Mouse (Mus musculus): ENCODE results near the gene 4930451I11Rik.

Gene 4930451I11Rik

DNA sequence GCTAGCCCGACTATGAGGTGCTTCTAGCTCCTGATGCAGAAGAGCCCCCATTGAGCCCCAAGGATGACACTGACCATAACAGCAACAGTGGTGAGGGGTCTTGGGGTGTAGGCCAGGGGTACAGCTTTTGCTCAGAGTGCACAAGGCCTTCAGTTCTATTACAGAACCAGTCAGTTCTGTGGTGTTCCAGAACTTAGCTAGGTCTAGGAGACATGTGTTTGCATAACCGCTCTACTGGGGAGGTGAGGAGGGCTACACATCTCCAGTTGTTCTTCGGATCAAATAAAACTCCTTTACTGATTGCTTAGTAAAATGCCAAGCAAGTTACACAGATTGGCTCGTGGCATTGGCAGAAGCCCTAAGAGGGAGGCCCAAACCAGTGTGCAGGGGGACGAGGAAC, at the start of gene 4930451I11Rik:
4930451I11Rik (minus strand) TSS at position 101 of the 400 bp plus-strand sequence.
- DNase-seq (ENCODE audit: low spot score), result no peak

DNA sequence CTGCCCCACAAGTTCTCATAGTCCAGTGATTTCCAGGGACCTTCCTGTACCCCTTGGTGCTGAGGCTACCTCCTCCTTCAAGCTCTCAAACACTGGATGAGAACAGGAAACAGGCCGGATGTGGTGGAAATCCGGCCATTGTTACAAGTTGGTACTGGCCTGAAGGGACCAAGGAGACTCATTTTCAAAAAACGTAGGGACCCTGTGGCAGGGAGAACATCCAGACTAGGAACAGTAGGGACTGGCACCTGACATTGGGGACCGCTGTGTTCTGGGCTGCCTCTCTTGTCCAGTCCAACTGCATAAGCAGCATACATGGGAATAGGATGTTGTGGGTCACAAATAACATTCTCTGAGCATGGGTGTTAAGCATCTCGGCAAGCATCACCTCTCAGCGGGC, 49.6 kb upstream of the 4930451I11Rik start:
- no peak for DNase-seq (ENCODE audit: low spot score)

DNA sequence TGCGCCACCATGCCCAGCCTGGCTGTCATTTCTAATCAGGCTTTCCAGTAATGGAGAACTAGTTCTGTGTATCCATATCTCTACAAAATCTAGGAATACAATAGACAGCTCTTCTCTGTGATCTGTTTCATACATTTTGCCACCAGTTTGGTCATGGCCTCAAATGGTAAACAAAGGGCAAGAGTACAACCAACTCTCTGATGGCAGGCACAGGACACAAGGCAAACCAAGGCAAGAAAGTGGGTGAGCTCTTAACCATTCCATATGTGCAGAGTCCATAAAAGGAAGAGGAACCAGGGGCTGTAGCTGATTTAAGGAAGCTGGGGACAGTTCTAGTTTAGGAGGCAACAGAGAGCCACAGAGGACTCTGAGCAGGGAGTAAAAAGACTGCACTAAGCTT, 45.8 kb upstream of the 4930451I11Rik start:
- DNase-seq (ENCODE audit: low spot score), result no peak

DNA sequence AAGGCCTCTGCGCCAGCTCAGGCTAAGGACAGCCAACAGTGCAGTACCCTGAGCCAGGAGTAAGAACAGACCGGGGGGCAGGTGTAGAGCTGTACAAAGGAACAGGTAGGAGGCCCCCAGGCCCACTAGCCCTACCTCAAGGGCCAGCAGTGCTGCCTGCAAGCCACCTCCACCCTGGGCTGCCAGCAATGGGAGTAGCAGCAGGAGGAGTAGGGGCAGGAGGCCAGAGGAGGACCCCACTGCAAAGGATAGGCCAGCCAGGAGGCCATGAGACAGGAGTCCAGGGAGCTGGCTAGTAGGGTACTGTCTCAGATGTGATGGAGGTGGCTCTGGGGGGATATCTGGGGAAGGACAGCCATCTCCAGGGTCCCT, 39.1 kb upstream of the 4930451I11Rik start:
- DNase-seq (ENCODE audit: low spot score), result no peak

DNA sequence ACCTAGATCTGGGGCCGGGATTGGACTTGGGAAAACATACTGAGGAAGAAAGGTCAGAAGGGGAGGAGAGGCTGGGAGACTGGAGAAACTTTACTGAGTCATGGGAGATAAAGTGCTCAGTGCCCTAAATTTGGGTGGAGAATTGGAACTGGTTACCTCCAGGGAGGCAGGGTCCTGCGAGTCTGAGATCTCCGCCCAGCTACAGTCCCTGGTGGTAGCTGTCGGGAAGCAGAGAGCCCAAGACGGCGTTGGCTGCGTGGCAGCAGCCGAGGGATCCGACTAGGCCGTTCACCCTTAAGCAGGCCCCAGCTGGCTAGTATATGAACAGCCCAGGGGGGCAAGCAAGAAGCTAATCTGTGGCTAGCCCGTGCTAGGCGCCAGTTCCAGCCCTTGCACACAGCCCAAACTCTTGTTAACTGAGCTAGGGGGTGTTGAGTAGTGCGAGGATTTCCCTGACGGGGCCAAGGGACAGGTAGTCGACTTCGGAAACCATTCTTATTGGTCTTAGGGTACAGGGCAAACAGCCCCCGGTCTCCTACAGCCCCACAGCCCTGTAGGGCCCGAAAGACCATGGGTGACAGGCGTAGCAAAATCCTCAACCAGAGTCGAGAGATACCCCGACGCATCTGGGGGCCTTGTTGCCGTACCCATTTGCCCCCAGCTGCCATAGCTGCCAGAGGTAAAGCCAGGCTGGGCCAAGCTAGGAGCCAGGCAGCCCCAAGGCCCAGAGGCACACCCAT, 38.5 kb upstream of the 4930451I11Rik start:
- DNase-seq (ENCODE audit: low spot score), result no peak

DNA sequence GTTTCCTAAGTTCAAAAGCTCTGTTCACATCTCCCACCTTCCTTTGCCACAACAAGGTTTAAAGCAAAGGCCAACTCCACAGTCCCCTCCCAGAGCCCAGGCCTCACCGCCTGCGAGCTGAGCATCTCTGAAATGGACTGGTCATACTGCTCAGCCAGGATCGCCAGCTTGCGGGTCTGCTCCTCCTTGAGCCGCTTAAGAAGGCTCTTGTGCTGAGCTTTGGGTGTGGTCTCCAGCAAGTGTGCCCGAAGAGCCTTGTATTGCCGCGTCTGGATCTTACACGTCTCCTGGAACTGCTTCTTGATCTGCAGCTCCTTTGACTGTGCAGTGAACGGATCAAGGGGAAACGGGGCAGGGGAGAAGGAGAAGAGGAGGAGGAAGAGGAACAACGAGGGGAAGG, 36.6 kb upstream of the 4930451I11Rik start:
- no peak for DNase-seq (ENCODE audit: low spot score)

DNA sequence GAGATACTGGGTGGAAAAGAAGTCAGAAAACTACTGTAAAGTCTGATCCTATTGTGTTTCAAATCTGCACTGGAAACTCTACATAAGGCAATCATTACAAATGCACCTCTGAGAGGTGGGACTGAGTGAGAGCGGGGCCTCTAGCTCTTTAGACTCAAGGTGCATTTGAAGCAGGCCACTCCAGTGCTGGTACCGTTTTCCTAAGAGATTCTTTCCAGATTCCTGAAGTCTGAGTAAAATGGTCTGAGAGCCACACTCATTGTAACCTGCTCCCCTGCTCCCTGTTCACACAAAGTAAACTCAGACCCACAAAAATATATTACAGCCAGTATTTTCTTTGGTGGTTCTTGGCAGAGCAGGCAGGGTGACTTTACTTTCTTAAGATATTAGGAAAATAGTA, 36.1 kb upstream of the 4930451I11Rik start:
- no peak for DNase-seq (ENCODE audit: low spot score)

DNA sequence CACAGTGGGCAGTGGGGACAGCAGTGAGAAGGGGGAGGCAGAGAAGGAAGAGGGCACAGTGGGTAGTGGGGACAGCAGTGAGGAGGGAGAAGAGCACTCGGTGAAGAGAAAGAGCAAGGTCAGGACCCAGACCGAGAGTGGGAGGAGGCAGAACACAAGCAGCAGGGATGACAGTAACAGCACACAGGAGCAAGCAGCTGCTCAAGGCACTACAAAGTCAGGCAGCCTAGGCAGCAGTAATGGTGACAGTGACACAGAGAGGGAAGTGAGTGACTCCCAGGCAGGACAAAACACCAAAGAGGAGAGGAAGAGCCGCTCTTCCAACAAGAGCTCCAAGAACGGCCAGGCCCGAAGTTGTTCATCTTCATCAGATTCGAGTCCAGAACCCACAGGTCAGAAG, 32.4 kb upstream of the 4930451I11Rik start:
- DNase-seq (ENCODE audit: low spot score), result no peak

DNA sequence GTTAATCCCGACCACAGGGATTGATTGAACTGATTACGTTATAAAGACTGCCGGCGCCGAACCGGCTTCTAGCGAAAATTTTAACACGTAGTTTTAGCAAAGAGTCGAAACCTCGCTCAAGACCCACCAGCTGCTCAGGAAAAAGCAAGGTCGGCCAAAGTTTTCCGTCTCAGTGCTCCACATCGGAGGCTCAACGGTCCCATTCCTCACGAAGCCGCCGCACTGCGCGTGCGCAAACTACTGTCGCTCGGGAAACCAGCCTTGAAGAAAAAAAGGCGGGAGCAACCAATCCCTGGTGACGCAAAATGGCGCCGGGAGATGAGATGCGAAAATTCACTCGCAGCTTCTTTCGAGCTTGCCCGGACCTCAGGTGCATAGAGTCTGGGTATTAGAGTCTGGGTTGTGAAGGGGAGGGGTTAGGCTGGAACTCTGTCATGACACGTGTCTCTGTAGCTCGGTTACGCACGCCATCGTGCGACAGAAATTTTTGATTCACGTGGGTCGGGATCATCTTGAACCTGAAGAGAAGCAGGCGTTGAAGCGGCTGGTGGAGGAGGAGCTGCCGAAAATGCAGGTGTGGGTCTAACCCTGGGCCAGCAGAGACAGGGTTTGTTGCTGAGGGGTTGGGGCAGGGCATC, 30.8 kb upstream of the 4930451I11Rik start, which contains the start of gene Ino80e:
Ino80e (minus strand) TSS at position 231 of the 638 bp plus-strand sequence.
- peak; percentile 95 for DNase-seq (ENCODE audit: low spot score)

DNA sequence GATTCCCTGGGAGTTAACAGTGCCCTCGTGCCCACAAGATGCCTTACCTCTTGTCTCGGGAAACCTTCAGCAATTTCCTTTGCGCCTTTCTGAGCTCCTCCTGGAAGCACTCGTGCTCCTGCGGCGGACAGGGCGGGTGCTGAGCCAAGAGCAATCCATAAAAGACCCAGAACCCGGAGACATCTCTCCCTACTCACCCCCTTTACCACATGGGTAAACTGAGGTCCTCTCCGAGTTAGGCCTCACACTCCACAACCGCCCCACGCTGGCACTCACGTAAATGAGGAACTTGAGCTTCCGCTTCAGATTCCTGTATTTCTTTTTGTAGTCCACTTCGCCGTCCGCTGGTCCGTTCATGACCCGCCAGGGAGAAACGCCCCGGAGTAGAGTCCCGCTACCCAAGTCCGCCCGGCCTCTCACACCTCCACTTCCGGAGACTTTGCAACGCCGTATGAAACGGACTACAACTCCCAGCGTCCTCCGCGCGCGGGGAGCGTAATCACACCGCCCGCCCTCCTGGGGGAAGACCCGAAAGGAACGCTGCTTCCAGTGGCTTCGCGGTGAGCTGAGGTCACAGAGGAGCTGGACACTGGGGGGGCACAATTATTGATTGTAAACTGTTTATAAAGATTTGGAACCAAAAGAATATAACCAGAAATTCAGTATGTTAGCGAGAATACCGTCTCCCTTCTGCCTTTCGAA, 30.1 kb upstream of the 4930451I11Rik start, which contains the start of gene Hirip3:
Hirip3 (plus strand) TSS at position 544 of the 702 bp plus-strand sequence.
- DNase-seq (ENCODE audit: low spot score), result peak; percentile 93

DNA sequence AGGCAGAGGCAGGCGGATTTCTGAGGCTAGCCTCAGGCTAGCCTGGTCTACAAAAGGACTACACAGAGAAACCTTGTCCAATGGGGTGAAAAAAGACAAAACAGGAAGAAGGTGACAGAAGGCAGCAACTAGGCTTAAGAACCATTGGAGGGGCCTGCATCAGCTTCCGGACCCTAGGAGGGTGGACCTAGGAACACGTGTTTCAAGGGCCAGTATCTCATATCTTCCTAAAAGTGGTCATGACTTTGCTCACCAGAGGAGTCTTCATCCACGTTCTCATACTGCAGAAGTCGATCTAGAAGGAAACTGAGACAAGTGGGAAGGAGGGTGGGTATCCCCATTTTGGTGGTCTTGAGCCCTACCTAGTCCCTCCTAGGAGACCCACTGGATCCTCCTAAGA, 29.5 kb upstream of the 4930451I11Rik start:
- DNase-seq (ENCODE audit: low spot score), result no peak

DNA sequence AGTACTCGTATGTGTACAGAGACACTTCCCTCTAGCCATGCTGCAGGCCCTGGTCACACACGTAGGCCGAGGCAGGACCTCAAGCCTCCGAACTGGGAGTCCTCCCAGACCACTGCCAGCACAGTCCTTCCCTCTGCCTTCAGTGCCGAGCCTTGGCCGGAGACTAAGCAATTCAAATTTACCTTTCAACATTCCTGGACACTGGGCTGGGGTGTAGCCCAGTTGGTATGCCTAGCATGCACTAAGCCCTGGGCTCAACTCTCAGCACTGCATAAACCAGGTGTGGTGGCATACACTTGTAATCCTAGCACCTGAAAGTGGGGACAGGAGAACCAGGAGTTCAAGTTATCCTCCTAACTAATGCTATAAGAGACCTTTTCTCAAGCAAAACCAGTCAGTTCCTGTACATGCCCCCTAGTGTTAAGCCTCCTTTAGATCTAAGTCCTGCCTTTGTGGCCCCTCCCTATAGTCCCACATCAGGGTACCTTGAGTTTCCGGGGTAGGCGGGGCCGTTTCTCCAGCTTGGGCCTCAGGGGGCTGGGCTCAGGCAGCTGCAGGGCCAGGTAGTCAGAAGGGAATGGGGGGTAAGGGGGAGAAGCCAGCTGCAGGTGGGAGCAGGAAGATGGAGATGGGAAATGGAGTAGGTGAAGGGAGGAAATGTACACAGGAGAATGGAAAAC, 25.4 kb upstream of the 4930451I11Rik start:
- no peak for DNase-seq (ENCODE audit: low spot score)

DNA sequence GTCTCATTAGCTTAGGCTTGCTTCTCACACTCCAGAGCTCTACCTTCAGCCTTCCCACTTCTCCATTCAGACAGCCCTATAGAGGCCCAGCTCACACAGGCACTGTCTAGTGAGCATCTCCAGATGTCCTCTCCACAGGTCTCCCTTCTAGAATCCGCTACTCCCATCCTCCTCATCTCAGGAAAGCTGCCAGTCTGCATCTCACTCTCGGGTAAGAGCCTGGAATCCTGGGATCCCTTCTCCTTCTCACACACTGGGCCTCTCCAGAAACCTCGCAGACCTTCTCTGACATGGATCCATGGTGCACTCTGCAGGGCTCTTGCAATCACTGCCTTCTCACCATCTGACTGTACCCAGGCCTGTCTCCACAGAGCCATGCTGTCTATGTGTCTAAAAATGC, 24.2 kb upstream of the 4930451I11Rik start:
- no peak for DNase-seq (ENCODE audit: low spot score)

DNA sequence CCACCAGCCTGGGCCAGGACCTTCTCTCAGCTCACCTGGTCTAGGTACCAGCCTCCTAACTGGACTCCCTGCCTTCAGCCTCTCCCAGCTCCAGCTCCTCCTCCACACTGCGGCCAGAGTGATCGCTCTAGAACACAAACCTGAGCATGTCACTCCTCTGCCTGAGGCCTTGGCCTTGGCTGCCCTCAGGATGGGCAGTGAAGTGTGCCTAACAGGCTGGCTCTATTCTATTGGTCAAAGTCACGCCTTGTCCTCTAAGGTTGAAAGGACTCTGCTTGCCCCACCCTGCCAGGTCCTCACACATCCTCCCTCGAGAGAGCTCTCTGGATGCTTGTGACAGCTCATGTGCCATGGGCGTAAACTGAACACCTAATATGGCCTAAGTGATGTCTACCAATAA, 22.0 kb upstream of the 4930451I11Rik start:
- no peak for DNase-seq (ENCODE audit: low spot score)

DNA sequence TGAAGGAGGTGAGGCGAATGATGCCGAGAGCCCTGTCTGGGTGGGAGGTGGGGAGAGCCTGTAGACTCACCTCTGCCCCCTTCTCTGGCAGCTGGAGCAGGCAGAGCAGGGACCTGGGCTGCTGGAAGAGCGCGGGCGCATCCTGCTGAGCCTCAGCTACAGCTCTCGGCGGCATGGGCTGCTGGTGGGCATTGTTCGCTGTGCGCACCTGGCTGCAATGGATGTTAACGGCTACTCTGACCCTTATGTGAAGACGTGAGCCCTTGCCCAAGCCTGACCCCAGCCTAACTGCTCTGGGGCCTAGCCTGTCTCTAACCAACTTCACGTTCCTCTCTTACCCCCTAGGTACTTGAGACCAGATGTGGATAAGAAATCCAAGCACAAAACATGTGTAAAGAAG, 19.8 kb upstream of the 4930451I11Rik start:
- DNase-seq (ENCODE audit: low spot score), result no peak

DNA sequence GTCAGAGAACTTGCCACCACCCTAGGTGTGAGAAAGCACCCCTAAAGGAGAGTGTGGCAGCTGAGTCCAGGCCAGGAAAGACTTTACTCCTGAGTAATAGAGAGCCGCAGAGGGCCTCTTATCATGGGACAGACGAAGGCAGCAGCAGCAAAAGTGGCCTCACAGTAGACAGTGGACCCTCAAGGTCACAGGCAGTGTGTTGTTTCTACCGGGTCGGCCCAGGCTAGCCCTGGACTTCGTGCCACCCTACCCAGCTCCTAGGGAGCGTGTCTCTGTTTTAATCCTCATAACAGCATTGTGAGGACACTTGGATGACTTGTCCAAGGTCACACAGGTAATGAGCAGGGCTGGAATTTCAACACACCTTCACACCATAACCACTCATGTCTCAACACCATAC, 18.7 kb upstream of the 4930451I11Rik start:
- DNase-seq (ENCODE audit: low spot score), result no peak

DNA sequence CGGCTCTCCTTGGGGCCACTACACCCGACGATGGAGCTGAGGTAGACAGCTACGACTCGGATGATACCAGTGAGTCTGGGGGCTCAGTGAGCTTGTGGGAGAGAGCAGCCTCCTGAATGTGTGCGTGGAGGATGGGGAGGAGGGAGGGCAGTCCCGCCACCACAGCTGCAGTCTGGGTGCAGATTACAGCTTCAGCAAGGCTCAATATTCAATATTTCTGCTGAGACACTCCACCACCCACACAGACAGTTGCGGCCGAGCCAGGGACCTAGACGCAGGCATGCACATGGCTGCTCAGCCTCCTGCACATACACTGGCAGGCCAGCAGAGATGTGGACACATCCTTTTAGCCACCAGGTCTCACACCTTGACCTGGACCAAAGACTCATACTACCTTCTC, 17.4 kb upstream of the 4930451I11Rik start:
- DNase-seq (ENCODE audit: low spot score), result no peak

DNA sequence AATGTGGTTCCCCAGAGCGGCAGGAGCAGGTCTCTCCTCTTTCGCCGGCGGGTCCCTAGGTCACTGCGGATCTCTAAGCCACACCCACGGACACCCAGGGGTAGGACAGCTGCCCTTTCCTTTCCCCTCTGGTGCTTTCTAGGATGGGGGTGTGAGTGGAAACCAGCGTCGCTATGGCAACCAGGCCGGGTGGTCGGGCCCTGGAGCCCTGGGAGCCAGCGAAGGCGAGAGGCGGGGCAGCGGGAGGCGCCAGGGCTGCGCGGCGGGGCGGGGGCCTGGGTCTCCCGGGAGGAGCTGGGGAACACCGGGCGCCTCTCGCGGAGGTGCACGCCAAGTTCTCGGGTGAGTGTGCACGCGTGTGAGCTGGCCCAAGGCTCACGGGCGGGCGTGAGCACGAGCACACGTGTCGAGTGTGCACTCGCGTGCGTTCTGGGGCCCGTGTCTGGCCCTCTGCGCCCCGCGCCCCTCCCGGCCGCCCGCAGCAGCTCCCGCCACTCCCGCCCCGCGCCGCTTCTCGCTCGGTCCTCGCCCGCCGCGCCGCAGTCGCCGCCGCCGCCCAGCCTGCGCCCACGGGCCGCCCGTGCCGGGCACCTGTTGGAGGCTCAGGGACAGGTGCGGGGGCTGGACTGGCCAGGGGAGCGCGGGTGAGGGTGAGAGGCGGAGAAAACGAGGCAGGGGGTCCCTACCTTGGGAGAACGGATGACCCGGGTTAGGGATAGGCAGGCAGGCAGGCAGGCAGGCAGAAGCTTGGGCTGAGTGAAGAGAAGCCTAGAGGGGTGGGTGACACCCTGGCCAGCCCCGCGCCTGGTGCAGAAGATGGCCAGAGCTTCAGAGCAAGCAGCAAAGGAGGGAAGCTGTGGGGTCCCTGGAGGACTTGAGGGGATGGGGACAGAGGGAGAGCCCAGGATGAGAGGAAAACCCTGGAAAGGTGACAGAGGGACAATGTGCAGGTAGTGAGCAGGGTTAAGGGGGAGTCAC, 16.3 kb upstream of the 4930451I11Rik start:
- DNase-seq (ENCODE audit: low spot score), result no peak

DNA sequence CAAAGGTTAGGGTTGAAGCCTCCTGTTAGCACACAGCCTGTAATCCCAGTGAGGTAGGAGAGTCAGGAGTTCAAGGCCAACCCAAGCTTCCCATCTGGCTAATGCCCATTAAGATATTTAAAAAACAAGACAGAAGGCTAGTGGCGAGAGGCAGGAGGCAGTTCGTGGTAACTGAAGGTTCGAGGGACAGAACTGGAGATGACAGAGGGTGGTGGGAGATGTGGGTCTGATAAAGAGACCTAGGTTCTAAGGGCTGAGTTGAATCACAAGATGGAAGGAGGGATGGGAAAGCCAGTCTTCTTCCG, 15.6 kb upstream of the 4930451I11Rik start, which contains the start of gene Doc2a:
Doc2a (plus strand) TSS at position 301 of the 305 bp plus-strand sequence.
- DNase-seq (ENCODE audit: low spot score), result no peak

DNA sequence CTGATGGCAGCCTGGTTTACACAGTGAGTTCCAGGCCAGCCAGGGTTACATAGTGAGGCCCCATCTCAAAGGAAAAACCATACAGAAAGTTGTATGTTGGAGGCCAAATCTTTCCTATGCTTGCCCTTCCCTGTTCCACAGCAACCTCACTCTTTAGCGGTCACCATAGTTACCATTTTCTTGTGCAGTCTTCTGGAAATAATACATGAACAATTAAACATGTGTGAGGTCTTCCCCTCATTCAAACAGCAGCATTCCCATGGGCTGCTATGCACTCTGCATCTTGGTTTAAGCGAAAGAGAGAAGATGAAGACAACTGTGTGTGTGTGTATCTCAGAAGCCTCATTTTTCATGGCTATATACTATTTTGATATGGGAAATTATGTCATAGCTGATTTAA, 14.1 kb upstream of the 4930451I11Rik start:
- no peak for DNase-seq (ENCODE audit: low spot score)

DNA sequence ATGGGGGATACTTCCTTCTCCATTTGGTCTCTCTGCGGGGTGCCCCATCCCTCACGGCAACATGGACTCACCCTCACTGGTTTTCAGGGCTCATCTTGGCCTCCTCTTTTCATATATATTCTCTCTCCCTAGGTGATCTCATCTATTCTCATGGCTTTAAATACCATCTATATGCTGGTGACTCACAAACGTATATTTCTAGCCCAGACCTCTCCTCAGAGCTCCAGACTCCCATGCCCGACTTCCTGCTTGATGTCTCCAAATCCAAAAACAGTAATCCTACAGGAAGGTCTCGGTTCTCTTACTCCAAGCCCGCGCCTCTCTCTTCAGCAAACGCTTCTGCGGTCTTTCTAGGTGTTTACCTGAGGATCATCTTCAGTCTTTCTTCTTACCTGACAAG, 11.8 kb upstream of the 4930451I11Rik start:
- no peak for DNase-seq (ENCODE audit: low spot score)

All from c-Kit-positive CD71-positive TER-119-positive erythroid progenitor cells, embryonic 14.5 days (primary cell).